Mouse (Mus musculus) heart, postnatal 36 days (tissue): ENCODE data around the gene Ccdc102a. TPM values are rescaled to one million over a fixed set of nuclear protein-coding genes. Genes with fewer than 3 reads are reported as not detected.

ENCODE experiments used
- DNase-seq, 2 experiments: peaks; one replicate each; pipeline ENCODE4 v3.0.0; 2021 to 2022
- intact Hi-C: fragments of 180-260 bp; cut with DNase I; formaldehyde crosslinking; loops from one replicate; pipeline ENCODE4 v1.15.1; 2025
- total RNA-seq, 2 experiments: library from RNA; stranded (reverse); gene quantifications; 2 replicates each; pipeline ENCODE4 v1.2.3; 2021

Gene Ccdc102a
- total RNA-seq, result 1 to 10 TPM; 6.8 to 6.9 TPM

- intact Hi-C loops, result no loop called here
- DNase-seq, result peak; percentile 71 to 80
Measured at GRCm38 (mm10) chr8:94917851-94918495, at the start of gene Ccdc102a. Gene Ccdc102a (minus strand): TSS chr8:94918098.

GRCm38 (mm10) chr8:94967554-94967953 is 49.7 kb upstream of the Ccdc102a start:
- intact Hi-C loops, result no loop called here
- DNase-seq, result peak in 1 of 2 experiments; percentile 39

- intact Hi-C loops, result no loop called here
Measured at GRCm38 (mm10) chr8:94967071-94967470, 49.2 kb upstream of the Ccdc102a start.

GRCm38 (mm10) chr8:94966578-94966977 is 48.7 kb upstream of the Ccdc102a start:
- intact Hi-C loops, result no loop called here
- DNase-seq, result peak in 1 of 2 experiments; percentile 19

More at GRCm38 (mm10) chr8:94967071-94967470, 49.2 kb upstream of the Ccdc102a start:
- peak in 1 of 2 experiments; percentile 12 for DNase-seq

DNA sequence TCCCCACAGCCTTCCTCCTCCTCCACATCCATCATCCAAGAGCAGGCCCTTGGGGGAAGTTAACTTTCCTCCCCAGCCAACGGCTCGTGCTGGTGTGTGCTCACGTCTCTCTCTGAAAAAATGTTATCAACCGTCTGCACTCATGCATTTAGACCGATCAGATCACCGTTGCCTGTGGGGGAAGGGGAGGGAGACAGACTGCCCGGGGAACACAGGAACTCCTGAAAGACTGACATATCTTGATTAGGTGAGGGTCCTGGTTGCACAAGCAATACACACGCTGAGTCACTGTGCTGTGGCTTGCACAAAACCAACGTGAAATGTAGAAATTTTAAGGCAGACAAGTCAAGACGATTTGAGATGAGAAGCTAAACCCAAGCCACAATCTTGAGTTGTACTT is 46.9 kb upstream of the Ccdc102a start:
- intact Hi-C loops, result no loop called here
- DNase-seq, result no peak

- DNase-seq, result no peak
- intact Hi-C loops, result no loop called here
Measured at GRCm38 (mm10) chr8:94962201-94962600, 44.3 kb upstream of the Ccdc102a start.

- intact Hi-C loops, result no loop called here
- no peak for DNase-seq
Measured at GRCm38 (mm10) chr8:94956078-94956574, 38.2 kb upstream of the Ccdc102a start.

- intact Hi-C loops, result loop anchor here (5.0 kb wide), 1 partner anchor 112 kb away; no protein-coding TSS in a partner anchor
- DNase-seq, result peak; percentile 33 to 45
Measured at GRCm38 (mm10) chr8:94954921-94955758, 37.2 kb upstream of the Ccdc102a start.

- DNase-seq, result no peak
- intact Hi-C loops, result loop anchor here (5.0 kb wide), 1 partner anchor 113 kb away; no protein-coding TSS in a partner anchor
Measured at GRCm38 (mm10) chr8:94954368-94954737, 36.5 kb upstream of the Ccdc102a start.

GRCm38 (mm10) chr8:94953624-94954367 is 35.9 kb upstream of the Ccdc102a start:
- intact Hi-C loops, result loop anchor here (5.0 kb wide), 1 partner anchor 114 kb away; no protein-coding TSS in a partner anchor
- DNase-seq, result no peak

DNA sequence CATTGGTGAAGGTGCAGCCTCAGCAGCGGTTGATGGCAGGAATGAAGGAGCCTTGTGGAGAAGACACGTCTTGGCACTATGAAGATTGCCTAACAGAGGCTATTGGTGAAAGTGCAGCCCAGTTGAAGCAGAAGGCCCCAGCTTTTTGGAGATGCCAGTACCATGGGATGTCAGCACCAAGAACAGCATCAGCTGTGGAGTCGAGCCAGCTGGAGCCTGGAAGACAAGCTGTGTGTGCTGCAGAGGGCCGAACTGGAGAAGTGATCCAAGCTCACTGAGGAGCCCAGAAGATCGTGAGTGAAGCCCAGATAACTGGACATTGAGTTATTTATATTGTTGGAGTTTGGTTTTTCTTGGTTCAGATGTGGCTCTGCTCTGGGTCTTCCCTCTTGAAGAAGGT is 34.2 kb upstream of the Ccdc102a start:
- DNase-seq, result no peak
- intact Hi-C loops, result loop anchor here (5.0 kb wide), 1 partner anchor 115 kb away; no protein-coding TSS in a partner anchor

GRCm38 (mm10) chr8:94950458-94950857 is 32.6 kb upstream of the Ccdc102a start:
- intact Hi-C loops, result loop anchor here (1.0 to 5.0 kb wide), 4 partner anchors 51 to 149 kb away; no protein-coding TSS in a partner anchor
- no peak for DNase-seq

DNA sequence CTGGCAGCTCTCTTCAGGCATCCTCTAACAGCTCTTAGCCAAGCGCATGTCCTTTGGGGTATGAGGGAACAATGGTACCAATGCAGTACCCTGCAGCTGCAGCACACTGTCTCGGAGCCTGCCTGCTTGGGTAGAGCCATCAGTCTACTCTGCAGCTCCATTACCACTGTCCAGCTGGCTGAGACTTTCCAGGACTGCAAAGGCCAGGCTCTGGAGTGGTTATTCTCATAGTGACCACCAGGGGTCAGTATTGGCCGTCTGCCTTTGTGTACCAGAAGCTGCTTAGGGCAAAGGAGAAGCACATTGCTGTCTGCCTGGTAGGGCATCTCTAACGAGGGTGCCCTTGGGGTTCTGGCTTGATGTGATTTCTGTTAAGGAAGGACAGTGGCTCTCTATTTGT is 32.1 kb upstream of the Ccdc102a start:
- DNase-seq, result peak; percentile 71 to 77
- intact Hi-C loops, result loop anchor here (1.0 to 5.0 kb wide), 4 partner anchors 51 to 149 kb away; no protein-coding TSS in a partner anchor

DNA sequence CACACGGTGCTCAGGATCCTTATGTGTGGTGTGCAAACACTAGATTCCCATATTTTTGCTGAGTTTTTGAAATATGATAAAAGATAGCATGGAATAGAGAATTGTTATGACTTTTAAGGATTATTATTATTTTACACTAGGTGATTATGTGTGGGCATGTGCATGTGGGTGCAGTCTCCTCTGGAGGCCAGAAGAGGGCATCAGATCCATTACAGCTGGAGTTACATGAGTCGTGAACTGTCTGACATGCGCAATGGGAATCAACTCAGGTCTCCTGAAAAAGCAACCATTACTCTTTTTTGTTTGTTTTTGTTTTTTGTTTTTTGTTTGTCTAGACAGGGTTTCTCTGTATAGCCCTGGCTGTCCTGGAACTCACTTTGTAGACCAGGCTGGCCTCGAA is 31.1 kb upstream of the Ccdc102a start:
- intact Hi-C loops, result loop anchor here (10.0 kb wide), 1 partner anchor 356 kb away; the partner anchor contains the start of gene Cngb1
- DNase-seq, result no peak

GRCm38 (mm10) chr8:94948421-94948820 is 30.5 kb upstream of the Ccdc102a start:
- no peak for DNase-seq
- intact Hi-C loops, result loop anchor here (10.0 kb wide), 1 partner anchor 356 kb away; the partner anchor contains the start of gene Cngb1

DNA sequence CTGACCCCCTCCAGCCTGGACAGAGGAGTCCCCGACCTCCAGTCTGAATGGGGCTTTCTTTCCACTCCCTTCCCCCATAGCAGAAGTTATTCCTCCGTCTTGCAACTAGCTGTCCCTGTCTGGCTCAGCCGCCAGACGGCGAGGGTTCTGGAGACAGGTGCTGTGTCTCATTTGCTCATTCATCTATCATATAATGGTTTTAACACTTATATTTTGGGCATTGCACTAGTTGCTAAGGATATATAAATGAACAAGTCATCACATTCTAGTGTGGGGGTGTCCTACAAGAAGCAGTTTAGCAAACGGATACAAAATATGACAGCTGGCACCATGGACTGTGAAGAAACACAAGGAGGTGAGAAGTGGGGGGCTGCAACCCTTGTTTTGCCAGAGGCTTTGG is 27.3 kb upstream of the Ccdc102a start:
- intact Hi-C loops, result loop anchor here (10.0 kb wide), 1 partner anchor 360 kb away; the partner anchor contains the start of gene Cngb1
- DNase-seq, result no peak

DNA sequence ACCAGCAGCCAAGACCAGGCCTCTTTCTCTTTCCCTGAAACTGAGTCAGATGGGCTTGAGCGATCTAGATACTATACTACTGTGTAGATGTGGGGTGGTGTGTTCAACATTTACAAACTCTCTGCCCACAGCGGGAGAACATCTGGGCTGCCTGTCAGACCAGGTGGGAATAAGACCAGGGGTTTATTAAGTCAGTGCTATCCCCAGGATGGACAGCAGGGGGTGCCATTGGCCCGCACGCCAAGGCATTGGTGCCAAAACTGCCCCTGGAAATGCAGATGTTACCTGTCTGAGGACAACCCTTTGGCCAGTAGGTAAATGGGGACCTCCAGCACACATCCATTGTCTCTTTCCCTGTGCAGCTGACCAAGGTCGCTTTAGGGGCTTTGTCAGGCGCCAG is 24.7 kb upstream of the Ccdc102a start:
- DNase-seq, result peak; percentile 71 to 78
- intact Hi-C loops, result loop anchor here (2.0 to 10.0 kb wide), 3 partner anchors 262 to 362 kb away; partner anchors contain the start of gene Cngb1

DNA sequence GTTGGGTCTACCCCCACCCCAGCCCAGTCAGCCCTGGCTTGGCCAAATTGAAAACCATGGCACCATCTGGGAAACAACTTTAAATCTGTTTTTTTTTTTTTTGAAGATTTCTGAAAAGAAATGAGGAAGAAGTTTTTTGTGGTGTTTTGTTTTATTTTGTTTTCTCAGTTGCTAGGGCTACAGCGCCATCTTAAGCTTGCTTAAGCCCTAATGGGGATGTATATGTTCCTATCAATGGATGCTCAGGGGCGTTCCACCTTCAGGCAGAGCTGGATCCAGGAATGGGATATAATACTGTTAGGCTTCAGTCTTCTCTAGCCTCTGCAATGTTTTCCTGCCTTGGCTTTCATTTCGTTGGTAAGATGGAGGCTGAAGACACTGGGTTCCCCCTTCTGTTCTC is 17.3 kb upstream of the Ccdc102a start:
- no peak for DNase-seq
- intact Hi-C loops, result no loop called here

GRCm38 (mm10) chr8:94933918-94934317 is 16.0 kb upstream of the Ccdc102a start:
- DNase-seq, result no peak
- intact Hi-C loops, result no loop called here

DNA sequence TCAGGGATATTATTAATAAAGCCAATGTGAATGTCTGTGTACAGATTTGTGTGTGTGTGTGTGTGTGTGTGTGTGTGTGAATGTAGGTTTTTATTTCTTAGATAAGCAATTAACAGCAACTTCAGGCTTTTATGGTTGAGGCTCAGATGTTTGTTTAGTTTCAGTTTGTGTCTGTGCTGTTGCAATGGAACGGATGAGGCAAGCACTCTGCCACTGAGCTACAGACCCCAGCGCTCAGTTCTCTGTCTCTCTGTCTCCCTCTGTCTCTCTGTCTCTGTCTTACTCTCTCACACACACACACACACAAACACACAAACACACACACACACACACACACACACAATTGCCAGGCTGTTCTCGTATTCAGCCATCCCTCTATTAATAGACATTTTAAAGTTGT is 10.3 kb upstream of the Ccdc102a start:
- DNase-seq, result no peak
- intact Hi-C loops, result no loop called here
